Mouse (Mus musculus) right cerebral cortex, postnatal 25 days (tissue): ENCODE measurements at regions not wholly inside any gene's neighbourhood (a gene's known extent, or its start where the extent isn't known, plus 50 kb on each side); places are given as distances from the start of the nearest gene placed in this dataset.

ENCODE experiments used
- DNase-seq: peaks from one replicate; pipeline ENCODE4 v3.0.0; 2022

DNA sequence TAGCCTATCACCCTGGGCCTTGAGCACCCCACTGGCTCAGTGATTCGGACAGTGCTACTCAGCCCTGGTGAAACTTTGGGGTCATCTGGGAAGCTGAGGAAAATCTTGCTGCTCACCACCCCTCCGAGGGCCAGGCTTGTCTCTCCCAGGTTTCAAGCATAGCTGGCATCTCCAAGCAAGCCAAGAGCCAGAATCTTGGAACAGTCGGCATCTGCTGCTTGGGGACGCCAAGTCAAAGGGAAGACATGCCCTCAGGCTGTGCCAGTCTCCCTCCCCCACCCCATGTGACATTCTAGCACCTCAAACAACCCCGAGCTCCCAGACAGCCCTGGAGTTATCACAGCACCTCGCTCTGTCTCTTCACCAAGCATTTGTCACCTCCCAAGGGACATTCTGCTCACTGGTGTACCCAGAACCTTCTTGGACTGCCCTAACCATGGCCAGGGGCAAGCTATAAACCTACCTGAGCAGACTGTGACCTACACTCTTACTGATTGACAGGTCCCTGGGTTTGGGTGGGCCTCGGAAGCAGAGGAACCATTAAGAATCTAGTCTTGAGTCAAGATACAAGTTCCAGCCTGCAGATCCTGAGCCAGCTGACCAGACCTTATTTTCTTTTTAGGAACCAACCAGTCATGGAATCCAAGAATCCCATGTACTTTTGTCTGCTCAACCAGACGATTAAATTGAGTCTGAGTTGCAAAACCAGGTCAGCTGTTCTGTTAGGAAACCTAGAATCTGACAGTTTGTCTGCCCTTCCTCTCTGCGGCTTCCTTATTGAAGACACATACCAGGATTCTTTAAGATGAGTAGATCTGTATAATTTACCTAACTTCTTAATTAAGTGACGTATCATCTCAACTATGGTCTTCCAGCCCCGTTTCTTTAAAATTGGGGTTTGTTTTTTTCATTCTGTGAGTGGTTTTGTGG lies 83.0 kb upstream of the Otos start:
- DNase-seq = no peak

DNA sequence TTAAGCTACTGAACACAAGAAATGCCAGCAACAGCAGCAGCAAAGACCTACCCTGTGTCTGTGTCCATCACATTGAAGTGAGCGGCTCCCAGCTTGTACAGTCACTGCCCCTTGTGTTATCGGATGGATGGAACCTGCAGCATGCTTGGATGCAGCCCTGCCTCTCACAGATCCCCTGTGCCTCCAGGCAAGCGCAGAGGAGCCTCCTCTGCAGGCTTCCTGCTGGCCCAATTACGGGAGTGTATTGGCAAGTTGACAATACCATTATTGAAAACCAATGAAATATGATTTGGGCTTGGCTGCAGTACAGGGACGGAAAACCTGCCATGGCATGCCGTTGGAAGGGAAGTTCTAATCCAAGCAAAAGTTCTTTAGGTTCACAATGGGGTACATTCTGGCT lies 81.9 kb upstream of the Otos start:
- no peak for DNase-seq

DNA sequence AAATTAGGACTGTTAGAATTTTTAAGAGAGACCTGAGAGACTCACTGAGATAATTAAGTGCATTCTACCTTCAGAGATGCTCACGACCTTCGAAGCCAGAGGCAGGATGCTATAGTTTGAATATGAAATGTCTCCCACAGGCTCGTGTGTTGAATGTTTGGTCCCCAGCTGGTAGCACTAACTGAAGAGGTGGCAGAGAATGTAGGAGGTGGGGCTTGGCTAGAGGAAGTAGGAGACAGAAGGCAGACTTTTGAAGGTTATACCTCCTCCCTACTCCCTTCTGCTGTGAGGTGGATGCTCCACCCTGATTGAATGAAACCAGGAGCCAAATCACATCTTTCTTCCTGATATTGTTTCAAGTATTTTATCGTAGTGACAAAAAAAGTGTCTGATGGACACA lies 79.3 kb upstream of the Otos start:
- DNase-seq = peak; percentile 48

DNA sequence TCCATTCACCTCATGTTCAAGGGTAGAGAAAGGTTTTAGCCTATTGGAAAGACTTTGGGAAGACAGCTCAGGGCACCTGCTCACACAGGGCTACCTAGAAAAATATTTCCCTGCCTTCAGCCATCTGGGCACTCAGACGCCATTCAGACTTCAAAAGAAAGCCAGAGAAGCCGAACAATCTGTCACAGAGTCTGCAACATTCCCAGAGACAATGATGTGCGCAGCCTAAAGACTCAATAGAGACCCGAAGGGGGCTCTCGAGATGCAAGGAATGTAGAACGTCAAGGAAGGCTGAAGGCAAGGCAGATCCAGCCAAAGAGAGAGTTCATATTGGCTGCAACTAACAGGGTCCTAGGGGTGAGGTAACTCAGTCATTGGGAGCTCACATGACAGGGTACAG lies 78.7 kb upstream of the Otos start:
- no peak for DNase-seq

DNA sequence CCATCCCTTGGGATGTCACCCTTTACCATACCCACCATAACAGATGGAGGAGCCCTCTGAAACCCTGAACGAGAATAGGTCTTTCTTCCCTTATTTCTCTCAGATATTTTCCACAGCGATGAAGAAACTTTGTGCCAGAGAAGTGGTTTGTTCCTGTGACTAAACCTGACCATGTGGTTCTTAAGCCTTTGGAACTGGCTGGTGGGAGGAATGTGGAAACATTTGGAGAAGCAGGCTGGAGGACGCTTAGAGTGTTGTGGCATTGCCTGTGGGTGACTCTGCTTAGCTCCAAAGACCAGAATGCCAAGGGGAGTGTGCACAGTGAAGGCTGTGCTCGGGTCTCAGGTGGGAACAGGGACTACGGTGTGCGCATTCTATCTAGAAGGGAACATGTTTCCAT lies 77.7 kb upstream of the Otos start:
- DNase-seq = peak; percentile 32

DNA sequence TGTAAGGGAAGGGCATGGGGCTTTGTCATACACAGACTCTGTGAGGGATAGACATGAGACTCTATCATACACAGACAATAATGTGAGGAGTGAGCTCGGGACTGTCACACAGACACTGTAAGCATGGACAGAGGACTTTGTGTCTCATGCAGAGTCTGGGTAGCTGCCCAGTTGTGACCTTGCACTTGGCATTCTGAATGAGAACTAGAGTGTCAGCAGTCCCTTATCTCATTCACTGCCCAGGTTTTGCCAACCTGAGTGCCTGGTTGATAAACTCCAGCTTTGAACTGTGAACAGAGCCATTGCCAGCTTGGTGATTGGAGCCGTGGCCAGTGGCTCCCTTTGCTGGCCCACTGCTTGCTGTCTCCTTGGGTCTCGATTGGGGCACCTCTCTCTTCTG lies 75.5 kb upstream of the Otos start:
- DNase-seq = no peak

DNA sequence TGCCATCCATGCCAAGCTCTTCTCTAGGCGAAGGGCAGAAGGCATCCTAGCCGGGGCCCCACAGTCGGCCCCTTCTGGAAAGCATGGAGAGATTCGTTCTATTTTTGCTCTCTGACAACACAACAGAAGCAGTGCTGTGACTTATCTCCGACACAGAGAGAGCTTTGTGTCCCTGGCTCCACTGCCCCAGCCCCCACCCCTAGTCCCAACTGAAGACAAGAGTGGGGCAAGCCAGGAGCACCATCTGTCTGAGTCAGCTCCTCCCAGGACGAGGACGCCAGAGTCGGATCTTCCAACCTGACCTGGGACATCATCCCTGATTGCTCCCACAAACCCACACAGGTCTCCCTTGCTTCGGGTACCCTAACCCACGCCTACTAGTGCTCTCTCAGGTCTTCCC lies 71.9 kb upstream of the Otos start:
- no peak for DNase-seq

DNA sequence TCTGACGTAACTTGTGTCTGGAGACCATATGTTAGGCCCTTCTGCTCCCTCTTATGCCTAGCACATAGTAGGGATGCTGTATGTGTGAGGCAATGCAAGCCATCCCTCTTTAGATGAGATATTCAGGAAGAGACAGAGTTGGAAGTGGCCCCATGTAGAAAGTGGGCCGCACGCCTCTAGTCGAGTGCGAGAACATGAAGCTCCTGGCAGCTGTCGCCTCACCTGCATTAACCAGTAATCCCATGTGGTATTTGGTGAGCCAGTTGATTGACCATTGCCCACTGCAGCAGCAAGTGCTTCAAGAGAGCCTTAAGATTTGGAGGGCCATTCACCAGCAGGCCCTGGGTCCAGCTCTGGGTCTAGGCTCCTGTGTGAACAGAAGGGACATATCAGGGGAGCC lies 71.2 kb upstream of the Otos start:
- no peak for DNase-seq

DNA sequence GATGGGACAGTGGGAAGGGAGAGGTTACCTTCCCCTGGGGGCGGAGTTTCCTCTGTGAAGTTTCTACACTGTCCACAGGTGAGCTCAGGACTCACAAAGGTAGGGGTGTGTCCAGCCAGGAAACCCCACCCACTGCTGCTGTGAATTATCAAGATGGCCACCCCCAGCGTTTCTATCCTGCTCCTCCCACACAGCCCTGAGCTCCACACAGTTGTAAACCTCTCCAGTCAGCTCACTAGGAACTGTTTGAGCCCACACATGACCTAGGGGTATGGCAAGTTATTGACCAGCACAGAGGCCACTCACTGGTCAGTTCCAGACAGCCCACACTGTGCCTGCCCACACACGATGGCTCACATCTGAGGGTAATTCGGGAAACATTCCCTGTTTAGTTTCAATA lies 69.5 kb upstream of the Otos start:
- no peak for DNase-seq

DNA sequence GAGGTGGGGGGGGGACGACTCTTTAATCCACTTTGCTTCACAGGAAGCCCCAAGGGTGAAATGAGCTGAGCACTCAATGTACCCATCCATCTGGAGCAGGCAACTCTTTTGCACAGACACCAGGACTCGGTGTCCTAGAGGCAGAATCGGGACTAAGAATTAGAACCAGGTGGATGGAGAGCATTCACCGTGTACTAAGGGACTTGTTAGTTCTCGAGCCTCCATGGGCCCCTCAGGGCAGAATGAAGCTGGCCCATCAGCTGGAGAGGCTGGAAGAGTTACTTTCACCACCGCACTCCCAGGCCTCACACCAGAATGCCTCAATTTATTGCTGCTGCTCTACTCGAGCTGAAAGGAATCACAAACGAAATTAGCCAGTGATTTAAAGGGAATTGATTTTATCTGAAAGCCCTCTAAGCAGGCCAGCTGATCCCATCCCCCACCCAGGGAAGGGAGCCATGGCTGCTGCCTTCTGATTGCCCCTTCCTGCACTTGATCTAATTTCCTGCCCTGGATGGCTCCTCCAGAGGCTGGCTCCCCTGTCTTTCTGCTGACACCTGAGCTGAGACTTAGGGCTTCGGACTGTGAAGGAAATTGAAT lies 66.2 kb upstream of the Otos start:
- no peak for DNase-seq

DNA sequence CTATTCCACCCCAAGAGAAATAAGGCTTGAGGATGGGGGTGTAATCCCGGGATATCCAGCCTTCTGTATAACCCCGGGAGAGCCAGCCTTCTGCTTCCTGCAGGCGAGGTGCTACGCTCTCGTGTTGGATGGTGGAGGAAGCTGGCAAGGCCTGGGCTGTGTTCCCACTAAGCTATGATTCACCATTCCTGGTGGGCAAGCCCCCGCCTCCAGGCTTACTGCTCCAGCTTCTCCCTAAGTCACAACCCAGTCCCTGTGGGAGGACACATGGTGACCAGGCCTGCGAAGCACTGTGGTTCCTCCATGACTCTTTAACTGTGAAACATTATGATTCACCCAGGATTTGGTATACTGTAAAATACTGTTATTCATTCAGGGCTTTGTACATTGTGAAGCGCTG lies 63.7 kb upstream of the Otos start:
- peak; percentile 68 for DNase-seq

DNA sequence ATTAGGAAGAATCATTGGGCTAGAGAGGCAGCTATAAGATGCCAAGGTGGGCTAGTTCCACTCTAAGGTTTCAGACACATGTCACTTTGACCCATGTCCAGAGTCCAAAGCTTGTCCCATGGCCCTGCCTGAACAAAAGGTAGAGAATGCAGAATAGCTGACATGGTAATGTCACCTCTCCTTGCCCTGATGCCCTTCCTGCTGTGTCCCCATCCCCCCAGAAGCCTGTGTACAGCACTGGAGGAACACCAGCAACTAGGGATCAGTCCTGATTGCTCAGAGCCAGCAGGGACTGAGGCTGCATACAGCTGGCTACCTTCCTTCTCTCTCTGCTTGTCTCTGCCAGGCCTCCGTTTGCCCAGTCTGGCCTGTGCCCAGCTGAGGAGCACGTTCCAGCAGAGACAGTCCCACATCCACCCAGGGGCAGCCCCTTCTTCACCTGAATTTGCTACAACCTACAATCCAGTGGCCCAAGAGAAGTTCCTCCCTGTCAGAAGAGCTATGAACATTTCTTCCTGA lies 61.7 kb upstream of the Otos start:
- DNase-seq = no peak

DNA sequence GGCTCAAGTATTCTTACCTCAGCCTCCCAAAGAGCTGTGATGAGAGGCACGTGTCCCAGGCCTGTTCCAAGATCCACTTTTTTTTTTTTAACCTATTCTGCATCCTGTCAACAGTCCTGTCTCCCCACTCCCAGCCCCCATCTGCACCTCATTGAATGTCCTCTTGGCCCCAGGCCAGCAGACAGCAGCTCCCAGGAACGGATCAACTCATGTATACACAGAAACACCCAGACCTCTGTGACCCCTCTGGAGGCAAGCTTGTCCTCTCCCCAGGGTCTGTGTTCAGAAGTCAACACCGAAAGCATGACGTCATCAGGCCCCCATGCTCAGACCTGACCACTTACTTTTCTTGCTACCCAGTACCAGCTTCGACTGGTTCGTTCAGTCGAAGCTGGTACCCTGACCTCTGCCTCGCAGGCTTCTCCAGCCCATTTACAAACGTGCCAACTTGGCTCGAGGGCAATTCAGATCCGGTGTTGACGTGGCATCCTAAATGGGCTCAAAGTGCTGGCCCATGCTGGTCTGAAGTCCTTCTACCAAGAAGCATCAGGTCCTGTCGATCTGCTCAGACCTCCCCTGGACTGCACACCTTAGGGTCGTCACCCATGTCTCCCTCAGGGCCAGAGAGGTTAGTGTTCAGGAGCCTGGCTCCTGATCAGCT lies 60.7 kb upstream of the Otos start:
- no peak for DNase-seq

DNA sequence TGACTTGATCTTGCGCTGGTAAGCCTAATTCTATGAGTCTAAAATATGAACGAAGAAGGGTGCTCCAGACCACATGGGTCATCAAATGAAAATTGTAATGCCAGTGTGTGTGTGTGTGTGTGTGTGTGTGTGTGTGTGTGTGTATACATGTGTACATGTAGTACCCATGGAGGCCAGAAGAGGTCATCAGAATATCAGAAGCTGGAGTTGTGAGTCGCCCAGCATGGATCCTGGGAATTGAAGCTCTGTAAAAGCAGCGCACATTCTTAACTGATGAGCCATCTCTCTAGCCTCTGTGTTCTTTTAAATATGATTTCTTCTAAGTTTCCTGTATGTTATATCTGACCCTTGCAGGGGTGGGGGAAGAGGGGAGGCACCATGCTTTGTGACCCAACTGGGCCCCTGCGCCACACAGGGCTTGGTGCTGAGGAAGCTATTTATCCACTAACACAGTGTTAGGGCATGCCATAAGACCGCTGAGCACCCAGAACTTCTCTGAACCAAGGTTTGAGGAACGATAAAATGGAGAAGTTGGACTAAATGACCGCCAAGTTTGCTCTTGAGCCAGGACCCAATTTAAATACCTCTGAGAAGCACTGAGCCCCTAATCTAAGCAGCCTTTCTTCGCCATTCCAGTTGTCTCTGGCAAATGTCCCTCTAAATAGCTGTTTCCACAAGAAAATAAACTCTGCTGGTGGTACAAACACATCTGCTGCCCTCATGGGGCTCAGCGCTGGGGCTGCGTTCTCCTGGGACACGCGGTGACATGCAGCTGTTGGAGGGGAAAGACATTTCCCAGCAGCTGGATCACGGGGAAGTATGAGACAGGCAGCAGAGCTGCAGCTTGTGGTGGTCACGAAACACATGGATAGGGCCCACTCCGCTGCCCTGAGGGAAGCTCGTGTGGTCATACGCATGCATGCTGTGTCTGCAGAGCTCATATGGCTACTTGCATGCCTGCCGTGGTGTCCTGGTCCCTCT lies 59.6 kb upstream of the Otos start:
- no peak for DNase-seq

DNA sequence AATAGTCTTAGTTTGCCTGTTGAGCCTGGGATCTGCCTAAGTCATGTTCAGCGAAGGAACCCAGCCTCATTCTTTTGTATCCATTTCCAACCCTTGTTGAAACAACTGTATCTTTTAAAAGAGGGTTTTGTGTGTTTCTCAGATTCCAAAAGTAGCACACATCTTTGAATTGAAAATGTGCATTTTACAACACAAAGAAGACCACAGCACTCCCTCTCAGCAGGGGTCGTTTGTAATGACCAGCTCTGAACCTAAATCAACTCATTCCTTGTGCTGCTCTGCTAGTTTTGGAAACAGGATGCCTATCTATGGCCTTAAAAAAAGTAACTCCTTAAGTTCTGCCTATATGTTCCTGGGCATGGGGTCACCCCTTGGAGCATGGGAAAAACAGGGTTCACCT lies 58.8 kb upstream of the Otos start:
- DNase-seq = no peak

DNA sequence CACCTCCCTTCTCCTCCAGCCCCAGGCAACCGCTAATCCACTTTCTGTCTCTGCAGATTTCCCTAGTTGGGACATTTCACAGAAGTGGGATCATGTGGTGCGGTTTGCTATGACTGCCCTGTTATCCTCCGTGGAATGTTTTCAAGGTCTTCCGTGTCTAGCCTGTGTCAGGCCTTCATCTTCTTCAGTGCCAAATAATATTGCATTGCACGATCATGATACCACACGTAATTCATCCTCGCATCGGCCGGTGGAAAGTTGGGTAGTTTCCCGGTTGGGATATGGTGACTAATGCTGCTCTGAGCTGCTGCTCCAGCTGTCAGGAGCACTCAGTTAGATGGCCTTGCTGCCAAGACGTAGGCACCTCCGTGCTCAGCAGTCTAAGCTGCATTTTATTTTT lies 55.3 kb upstream of the Otos start:
- no peak for DNase-seq

DNA sequence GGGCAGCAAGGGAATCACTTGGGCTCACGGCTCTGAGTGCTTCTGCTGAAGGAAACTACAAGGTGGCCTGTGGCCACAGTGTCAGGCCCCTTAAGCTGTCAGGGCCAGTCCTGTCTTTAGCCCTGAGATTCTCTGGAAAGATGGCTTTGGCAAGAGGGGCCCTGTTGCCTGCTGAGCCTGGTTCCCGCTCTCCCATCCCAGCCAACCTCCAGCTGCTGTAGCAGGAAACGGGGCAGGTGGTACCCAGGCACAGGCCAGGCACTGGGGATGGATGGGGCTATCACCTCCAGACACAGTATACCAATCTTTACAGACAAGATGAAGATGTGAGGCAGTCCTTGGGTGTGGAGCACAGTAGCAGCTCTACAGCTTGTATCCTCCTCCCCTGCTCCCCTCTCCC lies 54.6 kb upstream of the Otos start:
- no peak for DNase-seq

DNA sequence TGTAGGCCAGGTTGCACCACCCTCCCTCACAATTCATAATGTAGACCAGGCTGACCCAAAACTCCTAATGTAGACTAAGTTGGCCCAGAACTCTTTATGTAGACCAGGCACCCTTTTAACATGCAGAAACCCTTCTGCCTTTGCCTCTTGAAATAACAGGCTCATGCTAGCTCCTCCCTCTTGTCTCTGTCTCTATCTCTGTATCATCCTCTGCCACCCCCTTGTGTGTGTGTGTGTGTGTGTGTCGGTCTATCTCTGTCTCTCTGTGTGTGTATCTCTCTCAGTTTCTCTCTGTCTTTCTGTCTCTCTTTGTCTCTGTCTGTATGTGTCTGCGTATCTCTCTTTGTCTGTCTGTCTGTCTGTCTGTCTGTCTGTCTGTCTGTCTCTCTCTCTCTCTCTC lies 51.5 kb upstream of the Otos start:
- no peak for DNase-seq

DNA sequence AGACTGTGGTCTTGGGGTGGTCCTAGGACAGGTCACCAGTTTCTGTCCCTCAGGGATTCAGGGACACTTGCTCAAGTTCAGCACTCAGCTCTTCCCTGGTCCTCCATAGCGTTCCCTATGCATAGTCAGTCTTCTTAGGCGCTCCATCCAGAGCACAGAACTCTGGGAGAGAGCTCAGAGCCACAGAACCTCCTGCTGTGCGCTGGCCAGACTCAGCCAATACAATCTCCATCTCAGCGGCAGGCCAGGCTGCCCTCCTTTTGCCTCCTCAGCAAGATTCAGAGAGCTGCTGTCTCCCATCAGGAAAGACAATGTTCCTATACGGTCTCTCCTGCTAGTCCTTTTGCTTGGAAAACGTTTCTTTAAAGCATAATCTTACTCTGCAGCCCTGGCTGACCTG lies 51.1 kb upstream of the Otos start:
- no peak for DNase-seq

DNA sequence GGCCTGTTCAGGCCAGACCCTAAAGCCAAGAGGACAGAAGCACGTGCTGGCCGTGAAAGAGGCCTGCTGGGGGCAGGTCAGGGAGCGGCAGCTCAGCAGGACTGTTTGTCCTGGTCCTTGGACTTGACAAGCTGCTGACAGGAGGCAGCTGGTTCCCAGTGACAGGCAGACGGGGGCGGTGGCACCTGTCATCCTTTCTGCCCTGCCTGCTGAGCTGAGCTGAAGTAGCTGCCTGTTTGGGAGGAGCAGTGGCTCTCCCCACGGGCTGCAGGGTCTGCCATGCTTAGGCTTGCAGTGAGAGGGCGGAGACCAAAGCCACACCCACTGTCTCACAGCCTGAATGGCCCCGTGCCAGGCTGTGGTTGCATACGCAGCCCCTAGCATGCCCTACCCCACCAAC lies 50.4 kb upstream of the Otos start:
- DNase-seq = no peak

DNA sequence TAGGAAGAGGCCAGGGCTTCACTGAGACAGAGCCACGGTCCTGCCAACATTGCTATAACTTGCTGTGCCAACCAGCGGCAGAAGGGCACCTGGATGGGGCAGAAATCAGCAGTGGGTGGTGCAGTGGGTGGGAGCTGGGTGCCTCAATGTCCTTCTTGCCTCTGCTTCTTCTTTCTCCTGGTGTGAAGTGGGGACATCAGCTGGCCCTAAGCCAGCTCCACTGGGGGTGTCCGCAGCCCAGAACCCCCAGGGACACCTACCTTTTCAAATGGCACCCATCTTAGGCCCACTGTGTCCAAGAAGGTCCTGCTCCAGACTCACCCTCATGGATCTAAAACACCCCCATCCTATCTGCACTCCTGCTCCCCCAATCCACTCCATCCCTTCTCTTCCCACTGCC lies 49.9 kb upstream of the Otos start:
- no peak for DNase-seq
